Mouse (Mus musculus) hindbrain, embryonic 13.5 days (tissue): ENCODE data around the gene Keap1. TPM values are rescaled to one million over a fixed set of nuclear protein-coding genes. Genes with fewer than 3 reads are reported as not detected.
A peak's percentile ranks its signal among the peaks of the same experiment; 100 is the strongest.
"Not testable (repeated sequence)": the region's sequence is repeated elsewhere in the genome, so short reads cannot be mapped to it uniquely, and the experiment has no call there.

Source experiments
- ATAC-seq: fragments of 200-750 bp; cut with Nextera tagmentation; 2 replicates; pipeline ENCODE4 v1.8.0; 2017; ENCODE audit warnings: moderate TSS enrichment; ENCODE audit not compliant: low FRiP score
- H3K27ac ChIP-seq: fragments of 300-500 bp; sonication (generic); 2 replicates; pipeline ENCODE4 v1.5.1; 2015; ENCODE audit warnings: inconsistent platforms, mild to moderate bottlenecking, moderate library complexity
- H3K27me3 ChIP-seq: fragments of 300-500 bp; sonication (generic); 2 replicates; pipeline ENCODE4 v1.6.1; 2015; ENCODE audit warnings: mild to moderate bottlenecking, inconsistent platforms
- H3K36me3 ChIP-seq: fragments of 300-500 bp; sonication (generic); 2 replicates; pipeline ENCODE4 v1.6.1; 2015; ENCODE audit warnings: mild to moderate bottlenecking, inconsistent platforms
- H3K4me1 ChIP-seq: fragments of 300-500 bp; sonication (generic); replicated peaks from 2 replicates; pipeline ENCODE4 v1.6.1; 2015; ENCODE audit warnings: inconsistent platforms
- H3K4me2 ChIP-seq: fragments of 300-500 bp; sonication (generic); 2 replicates; pipeline ENCODE4 v1.6.1; 2015; ENCODE audit warnings: inconsistent platforms, mild to moderate bottlenecking, moderate library complexity
- H3K4me3 ChIP-seq: fragments of 300-500 bp; sonication (generic); 2 replicates; pipeline ENCODE4 v1.5.1; 2015; ENCODE audit warnings: mild to moderate bottlenecking, inconsistent platforms
- H3K9ac ChIP-seq: fragments of 300-500 bp; sonication (generic); 2 replicates; pipeline ENCODE4 v1.6.1; 2015; ENCODE audit warnings: mild to moderate bottlenecking, inconsistent platforms
- H3K9me3 ChIP-seq: fragments of 300-500 bp; sonication (generic); 2 replicates; pipeline ENCODE4 v1.6.1; 2016; ENCODE audit warnings: inconsistent platforms
- WGBS: fragments of 180-500 bp; shearing (Covaris S2); methylation state at CpG from one replicate; pipeline ENCODE4 v1.1.7; 2015; 5-methylcytosine and 5-hydroxymethylcytosine counted together
- polyA plus RNA-seq: library from polyadenylated mRNA; unstranded; fragments of >200 nt; fragmentation: Nextera tagmentation; extraction: Ambion mirVana; gene quantifications from 2 replicates; pipeline ENCODE4 v1.2.1, GENCODE M21; 2015

Keap1 gene
- polyA plus RNA-seq, 1 experiment from 2014 or later: 61.8 TPM

- not testable (repeated sequence) for H3K9ac ChIP-seq, H3K4me2 ChIP-seq, ATAC-seq, H3K27ac ChIP-seq, H3K36me3 ChIP-seq, H3K4me3 ChIP-seq, H3K9me3 ChIP-seq
- WGBS: 95% methylated on average over 2 of the region's 2 CpGs
- Histone ChIP-seq H3K4me1 (peaks cover 25% of the 10 kb centered on the region), H3K27me3 (0 out of 2 replicates have a peak, but pooled peaks cover 11% of the 10 kb centered on the region)
Observed at GRCm38 (mm10) chr9:21223490-21223889, 15.7 kb downstream of the Keap1 start.

- Histone ChIP-seq H3K27me3 (0 out of 2 replicates have a peak, but pooled peaks cover 8% of the 10 kb centered on the region), H3K9me3 (no peaks in the 10 kb centered on the region; the same call in 1 of the 2 replicates), H3K4me2 (no peak overlapping the region), H3K4me3 (no peak overlapping the region), H3K9ac (no peak overlapping the region), H3K4me1 (peaks cover 19% of the 10 kb centered on the region), H3K27ac (no peak overlapping the region), H3K36me3 (no peaks in the 10 kb centered on the region)
- 0 out of 2 replicates have a peak, but pooled peaks have one; percentile 1 for ATAC-seq
- WGBS: 16% methylated on average over 7 of the region's 7 CpGs
Observed at GRCm38 (mm10) chr9:21221383-21221929, 17.7 kb downstream of the Keap1 start.

- peak; percentile 88 for ATAC-seq
- 15% methylated on average over 21 of the region's 21 CpGs for WGBS
- Histone ChIP-seq H3K27ac (no peak overlapping the region), H3K4me3 (peak overlapping the region; percentile 26), H3K4me1 (peaks cover 25% of the 10 kb centered on the region), H3K4me2 (peak overlapping the region; percentile 45), H3K9me3 (no peaks in the 10 kb centered on the region; the same call in 1 of the 2 replicates), H3K36me3 (no peaks in the 10 kb centered on the region), H3K9ac (no peak overlapping the region), H3K27me3 (0 out of 2 replicates have a peak, but pooled peaks cover 7% of the 10 kb centered on the region)
Observed at GRCm38 (mm10) chr9:21220490-21221382, 18.4 kb downstream of the Keap1 start.

- Histone ChIP-seq H3K9ac (no peak overlapping the region), H3K27ac (no peak overlapping the region), H3K9me3 (no peaks in the 10 kb centered on the region; the same call in 1 of the 2 replicates), H3K4me1 (peaks cover 17% of the 10 kb centered on the region), H3K36me3 (no peaks in the 10 kb centered on the region), H3K4me2 (no peak overlapping the region), H3K4me3 (no peak overlapping the region), H3K27me3 (no peaks in the 10 kb centered on the region)
- 57% methylated on average over 3 of the region's 3 CpGs for WGBS
- no peak for ATAC-seq
Observed at GRCm38 (mm10) chr9:21219820-21220219, 19.3 kb downstream of the Keap1 start.

- H3K36me3 ChIP-seq: peaks cover 10% of the 10 kb centered on the region
- 0 out of 2 replicates have a peak overlapping the region, but pooled peaks have one; percentile 31 for H3K9ac ChIP-seq
- peak; percentile 46; the same call in 1 of the 2 replicates for ATAC-seq
- H3K9me3 ChIP-seq: no peaks in the 10 kb centered on the region
- 64% methylated on average over 25 of the region's 25 CpGs for WGBS
- H3K4me2 ChIP-seq: 0 out of 2 replicates have a peak overlapping the region, but pooled peaks have one; percentile 16
- H3K27me3 ChIP-seq: 0 out of 2 replicates have a peak, but pooled peaks cover 5% of the 10 kb centered on the region
- H3K4me3 ChIP-seq: no peak overlapping the region
- no peak overlapping the region; the same call in 1 of the 2 replicates for H3K27ac ChIP-seq
- H3K4me1 ChIP-seq: peaks cover 17% of the 10 kb centered on the region
Observed at GRCm38 (mm10) chr9:21216050-21216841, 22.9 kb downstream of the Keap1 start.

GRCm38 (mm10) chr9:21213617-21214190 lies 25.5 kb downstream of the Keap1 start:
- H3K9me3 ChIP-seq: no peaks in the 10 kb centered on the region
- H3K27ac ChIP-seq: no peak overlapping the region
- peaks cover 19% of the 10 kb centered on the region for H3K36me3 ChIP-seq
- no peak overlapping the region for H3K4me2 ChIP-seq
- H3K4me1 ChIP-seq: peaks cover 10% of the 10 kb centered on the region
- no peak overlapping the region; the same call in 1 of the 2 replicates for H3K9ac ChIP-seq
- WGBS: 47% methylated on average over 7 of the region's 7 CpGs
- H3K4me3 ChIP-seq: no peak overlapping the region
- no peak for ATAC-seq
- 0 out of 2 replicates have a peak, but pooled peaks cover 5% of the 10 kb centered on the region for H3K27me3 ChIP-seq

GRCm38 (mm10) chr9:21211624-21212023 lies 27.5 kb downstream of the Keap1 start:
- Histone ChIP-seq H3K4me2 (no peak overlapping the region), H3K4me3 (no peak overlapping the region), H3K27ac (no peak overlapping the region), H3K27me3 (0 out of 2 replicates have a peak, but pooled peaks cover 5% of the 10 kb centered on the region), H3K4me1 (peaks cover 8% of the 10 kb centered on the region), H3K9ac (no peak overlapping the region), H3K9me3 (no peaks in the 10 kb centered on the region), H3K36me3 (peaks cover 34% of the 10 kb centered on the region)
- no peak for ATAC-seq
- WGBS: 87% methylated on average over 7 of the region's 7 CpGs

- H3K36me3 ChIP-seq: peaks cover 42% of the 10 kb centered on the region
- 0 out of 2 replicates have a peak, but pooled peaks cover 5% of the 10 kb centered on the region for H3K27me3 ChIP-seq
- H3K9me3 ChIP-seq: no peaks in the 10 kb centered on the region
- no peak overlapping the region for H3K9ac ChIP-seq
- H3K4me1 ChIP-seq: no peaks in the 10 kb centered on the region
- H3K4me2 ChIP-seq: no peak overlapping the region
- ATAC-seq: no peak
- H3K27ac ChIP-seq: no peak overlapping the region
- H3K4me3 ChIP-seq: no peak overlapping the region
- 82% methylated on average over 6 of the region's 6 CpGs for WGBS
Observed at GRCm38 (mm10) chr9:21210821-21211220, 28.3 kb downstream of the Keap1 start.

- H3K27me3 ChIP-seq: 0 out of 2 replicates have a peak, but pooled peaks cover 5% of the 10 kb centered on the region
- H3K4me3 ChIP-seq: no peak overlapping the region
- H3K4me2 ChIP-seq: no peak overlapping the region
- WGBS: 86% methylated on average over 2 of the region's 2 CpGs
- peaks cover 10% of the 10 kb centered on the region for H3K4me1 ChIP-seq
- no peak for ATAC-seq
- H3K9ac ChIP-seq: no peak overlapping the region
- H3K27ac ChIP-seq: no peak overlapping the region
- H3K9me3 ChIP-seq: no peaks in the 10 kb centered on the region
- H3K36me3 ChIP-seq: peaks cover 54% of the 10 kb centered on the region
Observed at GRCm38 (mm10) chr9:21208626-21209025, 30.5 kb downstream of the Keap1 start.

GRCm38 (mm10) chr9:21206848-21207247 lies 32.3 kb downstream of the Keap1 start:
- H3K4me2 ChIP-seq: no peak overlapping the region
- H3K36me3 ChIP-seq: peaks cover 54% of the 10 kb centered on the region
- no peaks in the 10 kb centered on the region for H3K27me3 ChIP-seq
- H3K4me3 ChIP-seq: no peak overlapping the region
- no peak overlapping the region for H3K27ac ChIP-seq
- H3K9ac ChIP-seq: no peak overlapping the region
- H3K4me1 ChIP-seq: peaks cover 10% of the 10 kb centered on the region
- no peaks in the 10 kb centered on the region for H3K9me3 ChIP-seq
- 91% methylated on average over 6 of the region's 6 CpGs for WGBS
- ATAC-seq: no peak

GRCm38 (mm10) chr9:21204528-21205272 lies 34.5 kb downstream of the Keap1 start:
- Histone ChIP-seq H3K4me3 (peak overlapping the region; percentile 36), H3K36me3 (peaks cover 58% of the 10 kb centered on the region), H3K4me1 (peaks cover 10% of the 10 kb centered on the region), H3K27ac (peak overlapping the region; percentile 23; the same call in 1 of the 2 replicates), H3K9me3 (no peaks in the 10 kb centered on the region), H3K9ac (peak overlapping the region; percentile 35; the same call in 1 of the 2 replicates), H3K27me3 (no peaks in the 10 kb centered on the region), H3K4me2 (peak overlapping the region; percentile 53)
- ATAC-seq: peak; percentile 80
- WGBS: 4% methylated on average over 23 of the region's 23 CpGs
